Mouse (Mus musculus) CH12.LX (cell line): ENCODE results near the gene Pcx. TPM values are rescaled to one million over a fixed set of nuclear protein-coding genes. Genes with fewer than 3 reads are reported as not detected.
A peak's percentile ranks its signal among the peaks of the same experiment; 100 is the strongest.

Experiments
- DNase-seq: peaks from one replicate; pipeline ENCODE4 v3.0.0-alpha.2; 2013; ENCODE audit errors: extremely low read depth
- H3K27ac ChIP-seq: 2 replicates; pipeline ENCODE4 v1.5.1; 2012; ENCODE audit warnings: low read depth, mild to moderate bottlenecking, control low read depth, moderate library complexity; ENCODE audit not compliant: insufficient read depth
- H3K27me3 ChIP-seq: replicated peaks from 2 replicates; pipeline ENCODE3; 2012; ENCODE audit warnings: inconsistent platforms
- H3K36me3 ChIP-seq, 2 experiments: replicated peaks in 1 of 2; 2 replicates each; pipeline versions ENCODE3 to v1.6.1; 2012; ENCODE audit warnings: inconsistent platforms in 1 of 2, low read length in 1 of 2, mild to moderate bottlenecking in 1 of 2, mixed read lengths in 1 of 2, moderate library complexity in 1 of 2; ENCODE audit not compliant: control insufficient read depth in 1 of 2, insufficient read depth in 1 of 2
- H3K4me1 ChIP-seq, 2 experiments: 2 replicates each; pipeline ENCODE4 v1.6.1; 2012; ENCODE audit warnings: inconsistent platforms in 1 of 2, moderate library complexity in 1 of 2; ENCODE audit not compliant: insufficient read depth in 2 of 2, control insufficient read depth in 1 of 2
- H3K4me2 ChIP-seq: 2 replicates; pipeline ENCODE4 v1.6.1; 2012; ENCODE audit warnings: low read depth, mild to moderate bottlenecking, control low read depth; ENCODE audit not compliant: poor library complexity, insufficient read depth, severe bottlenecking
- H3K4me3 ChIP-seq, 3 experiments: fragments of 150-350 bp in 1 of 3; sonication (generic) in 1 of 3; replicated peaks in 1 of 3; 2 replicates each; pipeline versions ENCODE3 to v1.5.1; 2011 to 2012; ENCODE audit warnings: low read depth in 2 of 3, low read length in 2 of 3, mild to moderate bottlenecking in 2 of 3, moderate library complexity in 2 of 3, control low read depth in 1 of 3, improper control_type of control experiment in 1 of 3, inconsistent platforms in 1 of 3, mixed read lengths in 1 of 3; ENCODE audit not compliant: poor library complexity in 1 of 3
- H3K79me2 ChIP-seq: replicated peaks from 2 replicates; pipeline ENCODE4 v1.6.1; 2012; ENCODE audit warnings: mild to moderate bottlenecking, moderate library complexity; ENCODE audit not compliant: control insufficient read depth, poor library complexity, insufficient read depth, severe bottlenecking; ENCODE audit errors: extremely low read depth
- H3K9ac ChIP-seq: 2 replicates; pipeline ENCODE4 v1.6.1; 2012; ENCODE audit warnings: low read depth, mild to moderate bottlenecking, control low read depth, moderate library complexity; ENCODE audit not compliant: insufficient read depth
- H3K9me3 ChIP-seq: replicated peaks from 2 replicates; pipeline ENCODE3; 2012; ENCODE audit warnings: low read length, inconsistent platforms, mixed read lengths
- BHLHE40 ChIP-seq: IDR thresholded peaks from 2 replicates; pipeline ENCODE4 v1.6.1; 2011; ENCODE audit warnings: mild to moderate bottlenecking, low read depth, low read length, improper control_type of control experiment
- CHD1 ChIP-seq: IDR thresholded peaks from 2 replicates; pipeline ENCODE4 v1.6.1; 2012; ENCODE audit warnings: low read depth, low read length, improper control_type of control experiment, inconsistent platforms
- CHD2 ChIP-seq: IDR thresholded peaks from 2 replicates; pipeline ENCODE4 v1.6.1; 2011; ENCODE audit warnings: low read length, improper control_type of control experiment
- E2F4 ChIP-seq: IDR thresholded peaks from 2 replicates; pipeline ENCODE4 v1.6.1; 2011; ENCODE audit warnings: low read depth, low read length, improper control_type of control experiment; ENCODE audit not compliant: insufficient replicate concordance
- ETS1 ChIP-seq: conservative IDR thresholded peaks from 2 replicates; pipeline ENCODE4 v1.6.1; 2012; ENCODE audit warnings: low read depth, mild to moderate bottlenecking, inconsistent platforms, low read length, improper control_type of control experiment, moderate library complexity
- IRF4 ChIP-seq: IDR thresholded peaks from 2 replicates; pipeline ENCODE4 v1.6.1; 2014; ENCODE audit warnings: low read depth, mild to moderate bottlenecking, inconsistent platforms, low read length, improper control_type of control experiment
- JUN ChIP-seq: IDR thresholded peaks from 2 replicates; pipeline ENCODE4 v1.6.1; 2011; ENCODE audit warnings: low read depth, mild to moderate bottlenecking, low read length, improper control_type of control experiment, moderate library complexity; ENCODE audit not compliant: insufficient read depth
- JUND ChIP-seq: conservative IDR thresholded peaks from 2 replicates; pipeline ENCODE4 v1.6.1; 2011; ENCODE audit warnings: low read depth, low read length, improper control_type of control experiment
- MAFK ChIP-seq: IDR thresholded peaks from 2 replicates; pipeline ENCODE4 v1.6.1; 2011; ENCODE audit warnings: low read length, improper control_type of control experiment; ENCODE audit not compliant: insufficient replicate concordance
- MAZ ChIP-seq: IDR thresholded peaks from 2 replicates; pipeline ENCODE4 v1.6.1; 2012; ENCODE audit warnings: low read depth, mild to moderate bottlenecking, inconsistent platforms, low read length, improper control_type of control experiment, moderate library complexity
- MYC ChIP-seq: IDR thresholded peaks from 2 replicates; pipeline ENCODE4 v1.6.1; 2011; ENCODE audit warnings: low read depth, mild to moderate bottlenecking, improper control_type of control experiment, low read length
- NELFE ChIP-seq: IDR thresholded peaks from 2 replicates; pipeline ENCODE4 v1.6.1; 2011; ENCODE audit warnings: low read depth, low read length, improper control_type of control experiment
- NRF1 ChIP-seq: IDR thresholded peaks from 2 replicates; pipeline ENCODE4 v1.6.1; 2014; ENCODE audit warnings: low read depth, mild to moderate bottlenecking, inconsistent platforms, low read length, improper control_type of control experiment, moderate library complexity
- PAX5 ChIP-seq: IDR thresholded peaks from 2 replicates; pipeline ENCODE4 v1.6.1; 2012; ENCODE audit warnings: low read length, inconsistent platforms, mixed read lengths
- POLR2A ChIP-seq: IDR thresholded peaks from 2 replicates; pipeline ENCODE4 v1.6.1; 2011; ENCODE audit warnings: low read depth, mild to moderate bottlenecking, improper control_type of control experiment, low read length
- RCOR1 ChIP-seq: conservative IDR thresholded peaks from 2 replicates; pipeline ENCODE4 v1.6.1; 2012; ENCODE audit warnings: low read depth, mild to moderate bottlenecking, inconsistent platforms, low read length, improper control_type of control experiment
- TBP ChIP-seq: conservative IDR thresholded peaks from 2 replicates; pipeline ENCODE4 v1.6.1; 2011; ENCODE audit warnings: low read depth, low read length, improper control_type of control experiment
- UBTF ChIP-seq: IDR thresholded peaks from 2 replicates; pipeline ENCODE4 v1.6.1; 2012; ENCODE audit warnings: low read depth, mild to moderate bottlenecking, inconsistent platforms, low read length, improper control_type of control experiment, moderate library complexity
- USF2 ChIP-seq: conservative IDR thresholded peaks from 2 replicates; pipeline ENCODE4 v1.6.1; 2011; ENCODE audit warnings: low read depth, low read length, improper control_type of control experiment
- ZNF384 ChIP-seq: IDR thresholded peaks from 2 replicates; pipeline ENCODE4 v1.6.1; 2012; ENCODE audit warnings: low read depth, low read length, improper control_type of control experiment, inconsistent platforms
- dilution Hi-C: fragments of 300-500 bp; cut with MboI; formaldehyde crosslinking; loops from 2 replicates; pipeline ENCODE4 v1.14.3; 2020; ENCODE audit warnings: low sequenced_read_pairs; ENCODE audit not compliant: extremely low pct_unique_long_range_greater_than_20kb, extremely low pct_ligation_motif_present
- in situ Hi-C: fragments of 300-500 bp; cut with MboI; formaldehyde crosslinking; loops from 3 replicates; pipeline ENCODE4 v1.14.3; 2019; ENCODE audit warnings: low sequenced_read_pairs, low pct_ligation_motif_present, low pct_unique_long_range_greater_than_20kb, mixed read lengths
- polyA plus RNA-seq: library from polyadenylated mRNA; unstranded; fragments of >175 nt; gene quantifications from 2 replicates; pipeline ENCODE4 v1.2.1, GENCODE M21; 2012; ENCODE audit warnings: low read depth; ENCODE audit not compliant: insufficient read length
- total RNA-seq, 2 experiments: library from RNA; depleted of rRNA; stranded (reverse); fragments of 300-350 nt in 1 of 2; fragments of >200 nt in 1 of 2; gene quantifications; 2 replicates each; pipeline ENCODE4 v1.2.3; 2012 to 2014

Gene Pcx
- total and polyA plus RNA-seq, 3 experiments = 7.7 to 14.2 (median 10.7) TPM

DNA sequence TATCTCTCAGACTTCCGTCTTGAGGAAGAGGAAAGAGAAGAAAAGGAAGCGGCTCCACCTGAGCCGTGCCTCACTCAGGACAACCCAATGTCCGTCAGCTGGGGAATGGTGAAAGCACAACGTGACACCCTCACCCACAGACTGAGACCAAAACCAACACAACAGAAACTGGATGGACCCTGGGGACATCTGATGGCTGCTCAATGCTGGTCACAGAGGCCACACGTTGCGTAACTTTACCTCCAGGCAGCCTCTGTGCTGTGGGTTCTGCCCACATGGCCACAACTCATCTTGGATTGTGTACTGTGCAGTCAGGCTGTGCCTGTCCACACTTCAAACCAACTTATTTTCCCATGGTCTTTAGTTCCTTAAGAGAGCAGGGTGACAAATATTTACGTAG lies 48.3 kb upstream of the Pcx start:
- Histone ChIP-seq H3K4me2 (no peak overlapping the region), H3K27me3 (no peaks in the 10 kb centered on the region), H3K79me2 (no peaks in the 10 kb centered on the region), H3K27ac (no peak overlapping the region), H3K36me3 (no peaks in the 10 kb centered on the region), H3K4me1 (peaks cover 4 to 9% of the 10 kb centered on the region in 2 experiments; a peak in 2 of 4 replicates), H3K9ac (no peak overlapping the region), H3K9me3 (no peaks in the 10 kb centered on the region), H3K4me3 (no peak overlapping the region)
- no peak for DNase-seq
- dilution Hi-C loops (no loop called here), in situ Hi-C loops (no loop called here)
- TF ChIP-seq BHLHE40 (peak; percentile 51; the same call in 1 of the 2 replicates), MYC (no peak)

DNA sequence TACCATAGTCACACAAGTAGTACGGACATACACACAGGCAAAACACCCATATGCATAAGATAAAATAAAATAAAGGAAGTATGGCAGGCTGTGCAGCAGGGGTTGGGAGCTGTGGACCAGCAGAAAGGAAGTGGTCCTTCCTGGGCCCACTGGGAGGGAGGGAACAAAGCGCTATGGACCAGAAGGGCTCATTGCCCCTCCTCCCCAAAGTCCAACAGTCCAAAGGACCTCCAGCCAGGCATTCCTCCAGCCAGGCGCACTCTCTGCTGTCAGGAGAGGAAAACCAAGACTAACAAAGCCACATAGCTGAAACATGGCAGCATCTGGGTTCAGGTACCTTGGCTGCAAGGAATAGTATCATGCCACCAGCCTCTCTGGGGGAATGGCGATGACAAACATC lies 45.6 kb upstream of the Pcx start:
- Histone ChIP-seq H3K4me2 (no peak overlapping the region), H3K36me3 (no peaks in the 10 kb centered on the region), H3K9ac (no peak overlapping the region), H3K4me3 (no peak overlapping the region), H3K4me1 (peaks cover 4 to 11% of the 10 kb centered on the region in 2 experiments; a peak in 2 of 4 replicates), H3K27ac (no peak overlapping the region), H3K9me3 (no peaks in the 10 kb centered on the region), H3K79me2 (no peaks in the 10 kb centered on the region), H3K27me3 (no peaks in the 10 kb centered on the region)
- in situ Hi-C loops = no loop called here
- dilution Hi-C loops = no loop called here
- TF ChIP-seq ZNF384 (no peak), CHD1 (no peak), POLR2A (no peak), MAZ (no peak), NELFE (no peak), JUN (no peak), E2F4 (no peak), RCOR1 (no peak), TBP (no peak), UBTF (no peak), IRF4 (no peak), USF2 (no peak), PAX5 (no peak), MYC (no peak), NRF1 (no peak), CHD2 (no peak), MAFK (no peak), ETS1 (no peak), JUND (no peak)
- no peak for DNase-seq
